Mouse (Mus musculus) brain, embryonic 14.5 days (tissue): ENCODE measurements around the gene D17Wsu92e.

Experiments
- CTCF ChIP-seq: fragments of 200-500 bp; IDR thresholded peaks from 2 replicates; pipeline ENCODE4 v1.5.1; 2012; ENCODE audit warnings: inconsistent platforms, mild to moderate bottlenecking, moderate library complexity, borderline replicate concordance; ENCODE audit not compliant: insufficient read depth, insufficient read length; ENCODE audit errors: extremely low read depth
- POLR2A ChIP-seq: fragments of 200-500 bp; IDR thresholded peaks from 2 replicates; pipeline ENCODE4 v1.6.1; 2012; ENCODE audit warnings: mild to moderate bottlenecking, inconsistent platforms, borderline replicate concordance; ENCODE audit not compliant: poor library complexity, insufficient read depth, insufficient read length, severe bottlenecking; ENCODE audit errors: extremely low read depth

DNA sequence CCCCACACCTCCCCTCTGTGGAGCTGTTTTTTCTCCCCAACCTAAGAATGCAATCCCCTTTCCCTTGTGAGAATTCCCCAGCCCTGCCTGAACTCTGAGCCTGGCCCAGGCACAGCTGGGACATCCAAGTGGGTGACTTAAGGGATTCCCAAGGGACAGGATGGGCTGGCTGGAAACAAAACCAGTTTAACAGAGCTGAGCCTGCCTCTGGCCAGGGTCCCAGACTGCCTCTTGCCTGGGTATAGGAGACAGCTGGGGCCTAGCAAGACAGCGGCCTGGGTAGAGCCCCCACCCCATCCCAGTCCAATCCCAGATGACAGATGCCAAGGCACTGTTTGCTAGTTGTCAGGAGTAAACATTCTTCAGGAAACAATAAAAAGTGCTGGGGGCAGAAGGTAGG is 107.6 kb downstream of the D17Wsu92e start:
- TF ChIP-seq CTCF, result no peak
- TF ChIP-seq POLR2A, result no peak
